8 mouse cellular contexts compared by ENCODE assay signal in the genomic region with DNA sequence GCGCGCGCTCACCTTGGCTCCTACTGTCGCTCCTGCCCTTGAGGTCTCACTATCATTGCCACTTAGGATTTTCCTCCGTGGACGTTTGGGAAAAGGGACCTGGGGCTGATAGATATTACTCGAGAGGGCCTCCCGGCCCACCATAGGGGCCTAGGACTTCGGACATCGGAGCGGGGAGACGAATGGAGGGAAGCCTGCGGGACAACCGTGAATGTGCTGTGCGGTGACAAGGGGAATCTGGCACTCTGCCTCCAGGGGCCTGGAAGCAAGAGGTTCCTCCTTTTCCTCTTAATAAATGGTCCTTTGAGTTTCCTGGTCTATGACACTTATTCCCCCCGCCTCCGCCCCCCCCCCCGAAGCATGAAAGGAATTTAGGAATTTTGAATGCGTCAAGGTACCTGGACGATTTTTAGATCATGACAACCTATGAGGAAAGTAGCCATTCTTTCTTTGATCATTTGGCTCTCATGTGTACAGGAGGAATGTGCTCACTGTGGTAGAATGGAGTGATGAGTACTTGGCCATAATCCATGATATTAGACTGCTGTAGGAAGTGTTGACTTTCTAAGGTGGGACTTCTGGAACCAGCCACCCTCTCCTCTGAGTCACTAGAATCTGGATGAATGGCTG. TPM values are rescaled to one million over a fixed set of nuclear protein-coding genes. Genes with fewer than 3 reads are reported as not detected.
DNase-seq lines count a peak whose midpoint lies in the region; ATAC-seq lines count a peak whose summit lies in the region.

No protein-coding gene starts in this region.

- H3K27ac ChIP-seq in hindbrain, embryonic 16.5 days (ENCODE audit: low read depth, low read length), result peak overlapping the region; percentile 94

- peak overlapping the region; percentile 93 for H3K4me3 ChIP-seq in hindbrain, embryonic 16.5 days (ENCODE audit: low read length)

- H3K9me3 ChIP-seq in hindbrain, embryonic 16.5 days (ENCODE audit: control insufficient read depth, low read length), result no peaks in the 10 kb centered on the region

- peak; percentile 15 for DNase-seq in adrenal gland, postnatal 25 days
- DNase-seq in adrenal gland, postnatal 4 days (ENCODE audit: low spot score in 2 of 2), result no peak
- DNase-seq in right cerebral cortex, postnatal 10 days (ENCODE audit: low spot score in 2 of 2), result peak; percentile 64 to 70
- no peak for DNase-seq in right cerebral cortex, adult 2 months (ENCODE audit: low spot score in 2 of 2)
- peak; percentile 26 for DNase-seq in lung, postnatal 36 days
- no peak for DNase-seq in frontal cortex, postnatal 14 days (ENCODE audit: low spot score in 2 of 2)
- DNase-seq in layer of hippocampus, postnatal 10 days (ENCODE audit: low spot score in 2 of 2), result no peak

- peaks cover 13% of the 10 kb centered on the region for H3K4me1 ChIP-seq in hindbrain, embryonic 16.5 days (ENCODE audit: control insufficient read depth, insufficient read depth, low read depth, low read length)

- H3K4me2 ChIP-seq in hindbrain, embryonic 16.5 days (ENCODE audit: low read length), result peak overlapping the region; percentile 80

- no peak for ATAC-seq in hindbrain, embryonic 16.5 days

- H3K27me3 ChIP-seq in hindbrain, embryonic 16.5 days (replicated peaks; ENCODE audit: control insufficient read depth, insufficient read depth, low read length), result no peaks in the 10 kb centered on the region

- H3K36me3 ChIP-seq in hindbrain, embryonic 16.5 days (ENCODE audit: control insufficient read depth, insufficient read depth, low read length), result 0 out of 2 replicates have a peak, but pooled peaks cover 6% of the 10 kb centered on the region

- WGBS in hindbrain, embryonic 16.5 days, result 2% methylated on average over 20 of the region's 20 CpGs

- H3K9ac ChIP-seq in hindbrain, embryonic 16.5 days (ENCODE audit: low read depth, low read length), result peak overlapping the region; percentile 96

RNA-seq across cellular contexts. Expression of gene Arf2, which starts 0.7 kb away (rescaled TPM):
- 38.2 and 38.3 TPM in 2 replicates for total RNA-seq in adrenal gland, postnatal 25 days (2021)
- 10 to 100 TPM; 53.1 to 54.3 TPM for total RNA-seq in adrenal gland, postnatal 4 days (2021)
- polyA plus RNA-seq in hindbrain, embryonic 16.5 days (2015; fragmentation: Nextera tagmentation; extraction: Ambion mirVana), result 197 and 200 TPM in 2 replicates
- total RNA-seq in layer of hippocampus, postnatal 10 days (2021), result 10 to 100 TPM; 82.4 to 91.4 TPM

RNA-seq across cellular contexts. Expression of gene Nsf, which starts 13.4 kb away (rescaled TPM):
- total RNA-seq in adrenal gland, postnatal 25 days (2021), result 83.0 and 104 TPM in 2 replicates
- total RNA-seq in adrenal gland, postnatal 4 days (2021), result 10 to 100 TPM; 96.6 to 99.5 TPM
- polyA plus RNA-seq in hindbrain, embryonic 16.5 days (2015; fragmentation: Nextera tagmentation; extraction: Ambion mirVana), result 220 and 239 TPM in 2 replicates
- 100 to 1,000 TPM; 602 to 697 TPM for total RNA-seq in layer of hippocampus, postnatal 10 days (2021)

Comparison
In these comparisons a context has a peak if more than half of its experiments do, and no peak if none do; other contexts are left out.
1. DNase-seq: peak in adrenal gland, postnatal 25 days (single experiment), right cerebral cortex, postnatal 10 days (2 of 2) and lung, postnatal 36 days (single experiment); none in adrenal gland, postnatal 4 days (0 of 2), right cerebral cortex, adult 2 months (0 of 2), frontal cortex, postnatal 14 days (0 of 2) and layer of hippocampus, postnatal 10 days (0 of 2).